Mouse (Mus musculus) lung, adult 2 months (tissue): Measurements from ENCODE around the gene Gm11032. TPM values are rescaled to one million over a fixed set of nuclear protein-coding genes. Genes with fewer than 3 reads are reported as not detected.

Experiments
- DNase-seq: peaks from one replicate; pipeline ENCODE4 v3.0.0; 2022
- H3K4me1 ChIP-seq: fragments of 200-500 bp; 2 replicates; pipeline ENCODE4 v1.6.1; 2011; ENCODE audit warnings: low read length; ENCODE audit not compliant: control insufficient read depth, insufficient read depth
- H3K4me3 ChIP-seq: fragments of 200-500 bp; replicated peaks from 2 replicates; pipeline ENCODE3; 2011; ENCODE audit warnings: low read depth, mild to moderate bottlenecking, control low read depth, low read length; ENCODE audit errors: extremely low read depth
- CTCF ChIP-seq: fragments of 200-500 bp; IDR thresholded peaks from 2 replicates; pipeline ENCODE4 v1.5.1; 2011; ENCODE audit warnings: mild to moderate bottlenecking, low read length, control low read depth; ENCODE audit not compliant: insufficient read depth
- POLR2A ChIP-seq: fragments of 200-500 bp; IDR thresholded peaks from 2 replicates; pipeline ENCODE4 v1.6.1; 2011; ENCODE audit warnings: low read depth, mild to moderate bottlenecking, control low read depth, low read length, borderline replicate concordance; ENCODE audit errors: extremely low read depth
- WGBS: fragments of 180-500 bp; shearing (Covaris S2); methylation state at CpG from one replicate; pipeline ENCODE4 v1.1.7; 2018; 5-methylcytosine and 5-hydroxymethylcytosine counted together
- polyA plus RNA-seq: library from polyadenylated mRNA; depleted of rRNA; stranded (reverse); fragments of >200 nt; gene quantifications from 2 replicates; pipeline ENCODE4 v1.2.3, GENCODE M21; 2012

Gm11032 gene
- polyA plus RNA-seq, 1 experiment: not detected

GRCm38 (mm10) chr11:4599916-4600315 lies 20.0 kb upstream of the Gm11032 start:
- TF ChIP-seq CTCF (no peak), POLR2A (no peak)
- WGBS: 83% methylated on average over 3 of the region's 3 CpGs
- Histone ChIP-seq H3K4me3 (no peak overlapping the region), H3K4me1 (0 out of 2 replicates have a peak, but pooled peaks cover 2% of the 10 kb centered on the region)
- no peak for DNase-seq

- WGBS: 84% methylated on average over 5 of the region's 5 CpGs
Observed at GRCm38 (mm10) chr11:4601890-4602289, 18.0 kb upstream of the Gm11032 start.

GRCm38 (mm10) chr11:4602691-4603441 lies 17.0 kb upstream of the Gm11032 start:
- no peak overlapping the region for H3K4me3 ChIP-seq
- no peak for TF ChIP-seq CTCF
- TF ChIP-seq POLR2A: no peak
- 17% methylated on average over 12 of the region's 12 CpGs for WGBS
- 0 out of 2 replicates have a peak, but pooled peaks cover 2% of the 10 kb centered on the region for H3K4me1 ChIP-seq
- DNase-seq: peak; percentile 38

More at GRCm38 (mm10) chr11:4601890-4602289, 18.0 kb upstream of the Gm11032 start:
- TF ChIP-seq CTCF (no peak), POLR2A (no peak)
- 0 out of 2 replicates have a peak, but pooled peaks cover 2% of the 10 kb centered on the region for H3K4me1 ChIP-seq
- no peak overlapping the region for H3K4me3 ChIP-seq
- DNase-seq: no peak

- H3K4me1 ChIP-seq: 0 out of 2 replicates have a peak, but pooled peaks cover 2% of the 10 kb centered on the region
- WGBS: 34% methylated on average over 6 of the region's 6 CpGs
- H3K4me3 ChIP-seq: no peak overlapping the region
- no peak for DNase-seq
- TF ChIP-seq CTCF: no peak
- TF ChIP-seq POLR2A: no peak
Observed at GRCm38 (mm10) chr11:4604441-4604840, 15.4 kb upstream of the Gm11032 start.

- DNase-seq: no peak
- H3K4me1 ChIP-seq: 0 out of 2 replicates have a peak, but pooled peaks cover 2% of the 10 kb centered on the region
- WGBS: 52% methylated on average over 7 of the region's 7 CpGs
- no peak overlapping the region for H3K4me3 ChIP-seq
- TF ChIP-seq POLR2A (no peak), CTCF (no peak)
Observed at GRCm38 (mm10) chr11:4605414-4605813, 14.5 kb upstream of the Gm11032 start.

- TF ChIP-seq POLR2A (no peak), CTCF (no peak)
- WGBS: 58% methylated on average over 1 of the region's 1 CpGs
- H3K4me3 ChIP-seq: no peak overlapping the region
- no peak for DNase-seq
- H3K4me1 ChIP-seq: 0 out of 2 replicates have a peak, but pooled peaks cover 2% of the 10 kb centered on the region
Observed at GRCm38 (mm10) chr11:4606541-4606940, 13.3 kb upstream of the Gm11032 start.

GRCm38 (mm10) chr11:4611904-4612303 lies 8.0 kb upstream of the Gm11032 start:
- TF ChIP-seq POLR2A (no peak), CTCF (no peak)
- WGBS: 61% methylated on average over 2 of the region's 2 CpGs
- Histone ChIP-seq H3K4me3 (no peak overlapping the region), H3K4me1 (no peaks in the 10 kb centered on the region)
- no peak for DNase-seq

GRCm38 (mm10) chr11:4620501-4621108 lies 738 bp downstream of the Gm11032 start:
- no peak for DNase-seq
- H3K4me3 ChIP-seq: no peak overlapping the region
- H3K4me1 ChIP-seq: no peaks in the 10 kb centered on the region
- 45% methylated on average over 13 of the region's 13 CpGs for WGBS
- TF ChIP-seq POLR2A (no peak), CTCF (no peak)

- TF ChIP-seq CTCF (no peak), POLR2A (no peak)
- no peak overlapping the region for H3K4me3 ChIP-seq
- no peaks in the 10 kb centered on the region for H3K4me1 ChIP-seq
- 73% methylated on average over 4 of the region's 4 CpGs for WGBS
- no peak for DNase-seq
Observed at GRCm38 (mm10) chr11:4621866-4622265, 2.0 kb downstream of the Gm11032 start.
